Mouse (Mus musculus) forebrain, embryonic 13.5 days (tissue): Measurements from ENCODE around the gene 1810049J17Rik. TPM values are rescaled to one million over a fixed set of nuclear protein-coding genes. Genes with fewer than 3 reads are reported as not detected.

ENCODE experiments used
- polyA plus RNA-seq: library from polyadenylated mRNA; unstranded; fragments of >200 nt; fragmentation: Nextera tagmentation; extraction: Ambion mirVana; gene quantifications from 2 replicates; pipeline ENCODE4 v1.2.1, GENCODE M21; 2015

The 1810049J17Rik gene
- polyA plus RNA-seq, 1 experiment from 2014 or later = not detected

Other genes starting within 250 kb of the 1810049J17Rik start
- 119 and 133 TPM in 2 replicates for gene Zfr, start 204.1 kb downstream of the 1810049J17Rik start, polyA plus RNA-seq
- gene Mtmr12, start 116.9 kb downstream of the 1810049J17Rik start, polyA plus RNA-seq = 10.3 and 11.3 TPM in 2 replicates
- 62.4 and 63.8 TPM in 2 replicates for gene Golph3, start 449 bp downstream of the 1810049J17Rik start, polyA plus RNA-seq